20 mouse cellular contexts compared by ENCODE assay signal in the genomic region with DNA sequence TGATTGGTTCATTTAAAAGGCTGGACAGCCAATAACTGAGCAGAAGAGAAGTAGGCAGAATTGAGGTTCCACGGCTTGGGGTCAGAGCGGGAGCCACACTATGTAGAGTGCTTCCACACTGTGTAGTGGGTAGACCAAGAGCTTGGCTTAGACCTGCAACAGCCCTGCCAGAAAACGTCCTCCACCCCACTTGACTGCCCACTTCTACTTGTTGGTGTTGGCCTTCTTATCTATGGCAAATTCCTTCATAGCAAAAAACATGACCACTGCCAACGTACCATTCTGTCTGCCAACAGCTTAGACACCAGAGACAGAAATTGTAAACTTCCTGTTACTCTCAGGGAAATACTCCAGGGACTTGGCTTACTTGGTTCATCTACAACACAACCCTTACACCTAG.
DNase-seq lines count a peak whose midpoint lies in the region; ATAC-seq lines count a peak whose summit lies in the region.
"Had no signal": no experiment of that assay in that cellular context is flagged by ENCODE, and none has a peak within 500 bp of the region (broad histone marks: within the 10 kb centered on the region; RNA-seq: fewer than 3 reads in every experiment).

No protein-coding gene starts in this region.

- DNase-seq in heart, adult 11 months = peak; percentile 98
- DNase-seq in heart, postnatal 4 days = peak; percentile 75
- DNase-seq in lung, postnatal 25 days (ENCODE audit: low spot score) = peak; percentile 58
- DNase-seq in thymus, postnatal 36 days = no peak
- DNase-seq: cerebellum, adult 18-20 months; kidney, postnatal 4 days; layer of hippocampus, adult 9-11 months; thymus, adult 2 months had no signal

- no peaks in the 10 kb centered on the region for H3K36me3 ChIP-seq in heart, embryonic 12.5 days
- no peaks in the 10 kb centered on the region for H3K36me3 ChIP-seq in heart, embryonic 15.5 days
- H3K36me3 ChIP-seq in hindbrain, embryonic 12.5 days = no peaks in the 10 kb centered on the region
- H3K36me3 ChIP-seq in neural tube, embryonic 15.5 days = no peaks in the 10 kb centered on the region
- H3K36me3 ChIP-seq: kidney, embryonic 15.5 days; lung, embryonic 15.5 days; midbrain, embryonic 10.5 days; stomach, embryonic 15.5 days had no signal

- no peak overlapping the region for H3K4me2 ChIP-seq in heart, embryonic 12.5 days
- no peak overlapping the region for H3K4me2 ChIP-seq in heart, embryonic 15.5 days
- H3K4me2 ChIP-seq in hindbrain, embryonic 12.5 days (replicated peaks) = no peak overlapping the region
- no peak overlapping the region for H3K4me2 ChIP-seq in neural tube, embryonic 15.5 days
- H3K4me2 ChIP-seq: kidney, embryonic 15.5 days; liver, embryonic 11.5 days; lung, embryonic 15.5 days; stomach, embryonic 15.5 days had no signal

- 62% methylated on average over 4 of the region's 4 CpGs for WGBS in heart, embryonic 12.5 days
- 34% methylated on average over 4 of the region's 4 CpGs for WGBS in heart, embryonic 15.5 days
- WGBS in hindbrain, embryonic 12.5 days = 90% methylated on average over 4 of the region's 4 CpGs
- WGBS in neural tube, embryonic 15.5 days = 92% methylated on average over 4 of the region's 4 CpGs

- H3K27ac ChIP-seq in heart, embryonic 12.5 days (ENCODE audit: poor library complexity, severe bottlenecking) = no peak overlapping the region
- peak overlapping the region; percentile 61 for H3K27ac ChIP-seq in heart, embryonic 15.5 days
- H3K27ac ChIP-seq in hindbrain, embryonic 12.5 days = no peak overlapping the region
- no peak overlapping the region for H3K27ac ChIP-seq in neural tube, embryonic 15.5 days (replicated peaks)
- H3K27ac ChIP-seq: hindbrain, postnatal 0 days; kidney, embryonic 15.5 days; left cerebral cortex, adult 2 months; lung, embryonic 15.5 days; midbrain, embryonic 10.5 days; stomach, embryonic 15.5 days had no signal

- no peak overlapping the region for H3K4me3 ChIP-seq in heart, embryonic 12.5 days
- no peak overlapping the region for H3K4me3 ChIP-seq in heart, embryonic 15.5 days
- no peak overlapping the region for H3K4me3 ChIP-seq in hindbrain, embryonic 12.5 days
- H3K4me3 ChIP-seq in neural tube, embryonic 15.5 days (replicated peaks) = no peak overlapping the region
- H3K4me3 ChIP-seq: kidney, embryonic 15.5 days; left cerebral cortex, adult 2 months; lung, embryonic 15.5 days; midbrain, embryonic 10.5 days; stomach, embryonic 15.5 days had no signal

- H3K27me3 ChIP-seq in heart, embryonic 12.5 days (replicated peaks) = no peaks in the 10 kb centered on the region
- H3K27me3 ChIP-seq in heart, embryonic 15.5 days = no peaks in the 10 kb centered on the region
- H3K27me3 ChIP-seq in hindbrain, embryonic 12.5 days = no peaks in the 10 kb centered on the region
- no peaks in the 10 kb centered on the region for H3K27me3 ChIP-seq in neural tube, embryonic 15.5 days (replicated peaks)
- H3K27me3 ChIP-seq: kidney, embryonic 15.5 days; lung, embryonic 15.5 days; stomach, embryonic 15.5 days had no signal

- H3K4me1 ChIP-seq in heart, embryonic 12.5 days (replicated peaks) = peaks cover 16% of the 10 kb centered on the region
- peaks cover 34% of the 10 kb centered on the region for H3K4me1 ChIP-seq in heart, embryonic 15.5 days (replicated peaks)
- H3K4me1 ChIP-seq in hindbrain, embryonic 12.5 days = no peaks in the 10 kb centered on the region
- peaks cover 4% of the 10 kb centered on the region; the same call in 1 of the 2 replicates for H3K4me1 ChIP-seq in neural tube, embryonic 15.5 days
- H3K4me1 ChIP-seq: kidney, embryonic 15.5 days; lung, embryonic 15.5 days; midbrain, embryonic 10.5 days; stomach, embryonic 15.5 days had no signal

- H3K9me3 ChIP-seq in heart, embryonic 12.5 days (replicated peaks) = no peaks in the 10 kb centered on the region
- no peaks in the 10 kb centered on the region for H3K9me3 ChIP-seq in heart, embryonic 15.5 days (replicated peaks)
- H3K9me3 ChIP-seq in hindbrain, embryonic 12.5 days (replicated peaks) = no peaks in the 10 kb centered on the region
- no peaks in the 10 kb centered on the region for H3K9me3 ChIP-seq in neural tube, embryonic 15.5 days (replicated peaks)
- H3K9me3 ChIP-seq: kidney, embryonic 15.5 days; lung, embryonic 15.5 days; midbrain, embryonic 10.5 days; stomach, embryonic 15.5 days had no signal

- no peak overlapping the region for H3K9ac ChIP-seq in heart, embryonic 12.5 days
- H3K9ac ChIP-seq in heart, embryonic 15.5 days = no peak overlapping the region
- H3K9ac ChIP-seq in hindbrain, embryonic 12.5 days = no peak overlapping the region
- no peak overlapping the region for H3K9ac ChIP-seq in neural tube, embryonic 15.5 days (replicated peaks)
- H3K9ac ChIP-seq: kidney, embryonic 15.5 days; lung, embryonic 15.5 days; stomach, embryonic 15.5 days had no signal

- ATAC-seq in heart, embryonic 12.5 days (ENCODE audit: insufficient number of reproducible peaks, low FRiP score) = no peak
- peak; percentile 78 for ATAC-seq in heart, embryonic 15.5 days (replicated peaks; ENCODE audit: insufficient number of reproducible peaks, insufficient read depth, low FRiP score, low read depth)
- ATAC-seq in hindbrain, embryonic 12.5 days (ENCODE audit: low FRiP score) = no peak
- ATAC-seq in neural tube, embryonic 15.5 days (ENCODE audit: low FRiP score) = no peak
- ATAC-seq: hindbrain, postnatal 0 days; intestine, postnatal 0 days had no signal

Comparison
In these comparisons a context has a peak if more than half of its experiments do, and no peak if none do; other contexts are left out.
1. DNase-seq: peak in heart, adult 11 months (single experiment), heart, postnatal 4 days (single experiment) and lung, postnatal 25 days (single experiment); none in thymus, postnatal 36 days (0 of 2).